Mouse (Mus musculus): ENCODE data around the gene Cbwd1.

Cbwd1 gene

DNA sequence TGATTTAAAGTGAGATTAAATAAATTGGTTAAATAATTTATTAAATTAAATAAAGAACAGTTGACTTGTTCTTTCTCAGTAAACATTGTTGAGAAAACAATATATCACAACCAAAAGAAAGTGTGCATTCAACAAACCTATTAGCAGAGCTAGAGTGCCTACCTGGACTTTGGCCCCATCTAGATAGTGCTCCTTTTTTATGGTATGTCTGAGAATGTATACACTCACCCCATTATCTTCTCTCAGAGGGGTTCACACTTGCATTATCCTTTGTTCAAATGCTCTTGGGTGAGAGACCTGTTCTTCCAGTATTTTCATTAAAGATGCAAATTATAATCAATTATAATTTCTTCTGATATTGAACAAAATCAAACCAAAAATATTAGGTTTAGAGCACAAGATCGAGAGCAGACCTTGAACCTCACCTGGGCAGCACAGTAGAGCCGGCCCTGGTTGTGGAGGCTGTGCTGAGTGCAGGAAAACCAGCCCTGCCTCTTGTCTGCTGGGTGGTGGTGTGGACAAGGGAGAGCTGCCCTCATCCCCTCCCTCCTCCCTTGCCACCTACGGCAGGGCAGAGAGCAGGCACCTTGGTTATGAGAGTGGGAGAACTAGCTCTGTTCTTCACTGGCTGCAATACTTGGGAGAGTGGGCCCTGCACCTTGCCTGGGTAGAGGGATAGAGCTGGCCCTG, 11.4 kb upstream of the Cbwd1 start:
- DNase-seq = no peak

DNA sequence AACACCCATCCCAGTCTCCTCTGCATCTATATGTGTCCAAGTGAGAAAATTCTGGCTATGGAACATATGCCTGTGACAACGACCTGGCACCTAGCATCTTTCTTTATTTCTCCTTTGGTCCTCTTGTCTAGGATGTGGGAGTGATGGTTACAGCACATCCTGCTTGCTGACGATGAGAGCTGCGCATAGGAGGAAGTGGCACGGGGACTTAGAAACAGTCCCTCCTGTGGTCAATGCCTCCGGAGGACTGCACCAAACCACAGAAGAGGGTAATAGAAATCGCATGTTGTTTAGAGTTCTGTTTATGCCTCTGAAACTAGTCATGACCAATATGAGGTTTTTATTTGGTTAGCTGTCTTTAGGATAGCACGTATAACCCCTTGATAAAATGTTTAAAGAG, 9.9 kb upstream of the Cbwd1 start:
- DNase-seq = no peak

GRCm38 (mm10) chr19:24966941-24967340, 5.5 kb upstream of the Cbwd1 start:
- no peak for DNase-seq

DNA sequence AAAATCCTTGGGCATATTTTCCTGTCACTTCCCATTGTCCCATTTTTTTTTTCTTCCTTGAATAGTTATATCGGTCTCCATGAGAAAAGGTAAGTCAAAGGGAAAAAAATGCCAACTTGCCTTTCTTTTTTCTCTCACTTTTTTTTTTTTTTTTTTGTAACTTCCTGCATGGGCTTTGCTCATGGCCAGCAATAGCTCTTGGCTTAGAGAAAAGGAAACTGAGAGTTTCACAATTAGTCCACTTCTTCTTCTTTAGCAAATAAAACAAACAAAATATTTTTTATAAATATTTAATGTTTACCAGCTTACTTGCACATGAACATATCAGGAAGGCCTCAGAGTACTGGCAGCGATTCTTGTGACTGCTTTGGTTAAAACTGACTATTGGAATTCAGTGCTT, 4.8 kb upstream of the Cbwd1 start:
- DNase-seq = no peak

- DNase-seq = no peak
Observed at GRCm38 (mm10) chr19:24958531-24958930, 2.9 kb downstream of the Cbwd1 start.

DNA sequence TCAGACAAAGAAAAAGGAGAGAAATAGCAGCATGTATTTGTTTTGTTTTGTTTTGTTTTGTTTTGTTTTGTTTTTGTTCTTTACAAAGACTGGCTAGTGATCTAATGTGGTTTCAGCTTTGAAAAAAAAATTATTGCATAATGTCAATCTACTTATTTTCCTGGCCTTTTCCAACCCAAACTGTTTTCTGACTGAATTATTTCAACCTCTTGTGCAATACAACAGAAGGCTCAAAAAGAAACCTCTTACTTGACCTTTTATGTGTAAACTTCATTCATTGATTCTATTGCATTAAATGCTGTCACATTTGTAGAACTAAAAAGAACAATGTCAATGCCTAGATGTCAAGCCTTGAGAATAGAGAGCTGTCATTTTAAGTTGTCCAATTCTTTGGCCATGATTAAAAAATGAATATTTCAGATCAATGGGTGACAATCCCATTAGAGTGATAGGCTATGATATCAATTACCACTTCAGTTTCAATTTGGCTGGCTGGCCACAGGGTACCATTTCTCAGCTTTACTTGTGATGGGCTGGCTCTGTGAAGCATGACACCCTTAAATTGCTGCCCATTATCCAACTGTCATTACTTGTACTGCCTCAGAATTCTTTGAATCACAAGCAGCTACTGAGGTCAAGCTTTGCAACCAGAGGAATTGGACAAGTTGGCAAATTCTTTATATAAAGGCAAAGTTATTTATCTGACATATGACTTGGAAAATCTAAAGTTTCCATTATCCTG, 15.7 kb downstream of the Cbwd1 start:
- DNase-seq = no peak

DNA sequence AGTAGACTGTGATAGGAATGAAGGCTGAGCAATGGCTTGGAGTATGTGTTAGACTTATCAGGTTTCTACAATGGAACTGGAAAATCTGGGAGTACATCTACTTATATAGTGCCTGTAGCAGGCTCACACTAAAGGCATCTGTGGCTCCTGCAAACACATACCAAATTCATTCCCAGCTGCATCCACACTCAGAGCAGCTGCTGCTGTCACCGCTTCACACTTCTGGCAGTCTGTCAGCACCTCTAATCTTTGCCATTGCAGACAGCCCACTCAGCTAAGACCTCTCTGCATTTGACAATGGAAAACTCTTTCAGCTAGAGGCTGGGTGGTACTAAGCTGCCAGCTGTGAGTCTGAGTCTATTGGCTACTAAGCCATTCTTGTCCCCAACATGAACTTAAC, 24.3 kb downstream of the Cbwd1 start:
- DNase-seq = no peak

- no peak for DNase-seq
Observed at GRCm38 (mm10) chr19:24929041-24929440, 32.4 kb downstream of the Cbwd1 start.

GRCm38 (mm10) chr19:24920866-24921265, 40.5 kb downstream of the Cbwd1 start:
- DNase-seq = no peak

DNA sequence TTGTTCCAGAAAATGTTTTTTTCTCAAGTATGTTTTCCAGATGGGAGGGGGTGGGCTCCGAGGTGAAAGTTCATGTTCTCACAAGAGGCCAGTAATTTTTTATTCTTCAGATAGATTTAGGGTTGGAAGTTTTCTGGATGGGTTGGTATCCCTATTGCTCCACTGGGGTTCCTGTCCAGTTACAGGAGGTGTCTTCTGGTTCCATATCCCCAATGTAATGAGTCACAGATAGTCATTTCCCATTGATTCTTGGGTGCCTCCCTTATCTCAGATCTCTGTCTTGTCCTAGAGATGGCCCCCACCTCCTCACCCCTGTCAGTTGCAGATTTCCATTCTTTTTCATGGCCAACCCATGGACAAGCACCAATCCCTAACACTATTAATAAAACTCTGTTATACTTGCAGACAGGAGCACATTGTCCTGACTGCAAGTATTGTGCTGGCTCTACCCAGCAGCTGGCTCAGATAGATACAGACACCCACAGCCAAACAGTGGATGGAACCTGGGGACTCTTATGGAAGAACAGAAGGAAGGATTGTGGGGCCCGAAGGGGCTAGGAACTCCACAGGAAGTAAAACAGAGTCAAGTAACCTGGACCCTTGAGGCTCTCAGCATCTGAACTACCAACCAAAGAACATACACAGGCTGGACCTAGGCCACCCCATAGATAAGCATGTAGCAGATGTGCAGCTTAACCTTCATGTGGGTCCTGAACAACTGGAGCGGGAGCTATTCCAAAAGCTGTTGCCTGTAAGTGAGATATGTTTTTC, 52.8 kb downstream of the Cbwd1 start:
- no peak for DNase-seq

DNA sequence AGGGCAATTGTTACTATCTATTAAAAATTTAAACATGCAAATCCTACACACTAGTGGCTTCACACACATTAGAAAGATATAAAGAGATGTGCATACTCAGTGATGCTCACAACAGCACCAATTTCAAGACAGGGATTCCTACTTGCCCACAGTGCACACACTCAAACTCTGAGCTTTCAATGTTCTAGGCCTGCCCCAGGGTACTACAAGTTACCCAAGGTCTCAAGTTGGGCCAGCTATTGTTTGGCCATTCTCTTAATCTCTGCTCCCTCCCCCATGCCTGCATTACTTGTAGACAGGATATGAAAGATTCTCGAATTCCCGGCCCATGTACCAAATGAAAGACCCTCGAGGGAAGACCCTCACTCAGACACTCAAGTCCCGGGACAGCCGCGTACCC, 53.8 kb downstream of the Cbwd1 start:
- no peak for DNase-seq

DNA sequence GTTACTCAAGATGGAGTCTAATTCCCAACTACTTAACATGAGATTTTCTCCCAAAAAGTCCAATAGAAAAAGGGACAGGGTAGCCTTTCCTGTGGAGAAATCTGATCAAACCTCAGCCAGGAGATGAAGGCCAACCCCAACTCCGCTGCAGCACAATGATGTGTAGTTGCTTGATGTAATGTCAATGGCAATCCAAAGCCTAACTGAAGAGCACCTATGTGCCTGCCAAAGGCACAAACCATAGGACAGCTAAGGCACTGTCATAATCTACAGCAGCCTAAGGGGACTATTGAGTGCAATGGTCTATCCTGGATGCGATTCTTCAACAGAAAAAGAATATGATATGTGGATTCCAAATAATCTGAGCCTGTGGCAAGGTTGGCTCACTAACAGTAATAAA, 58.6 kb downstream of the Cbwd1 start:
- no peak for DNase-seq

GRCm38 (mm10) chr19:24902256-24902655, 59.2 kb downstream of the Cbwd1 start:
- DNase-seq = no peak

GRCm38 (mm10) chr19:24901666-24902065, 59.7 kb downstream of the Cbwd1 start:
- DNase-seq = no peak

- DNase-seq = no peak
Observed at GRCm38 (mm10) chr19:24900581-24901220, 60.7 kb downstream of the Cbwd1 start, which contains the start of gene Foxd4. TSS of gene Foxd4 (minus strand) at chr19:24901197.

DNA sequence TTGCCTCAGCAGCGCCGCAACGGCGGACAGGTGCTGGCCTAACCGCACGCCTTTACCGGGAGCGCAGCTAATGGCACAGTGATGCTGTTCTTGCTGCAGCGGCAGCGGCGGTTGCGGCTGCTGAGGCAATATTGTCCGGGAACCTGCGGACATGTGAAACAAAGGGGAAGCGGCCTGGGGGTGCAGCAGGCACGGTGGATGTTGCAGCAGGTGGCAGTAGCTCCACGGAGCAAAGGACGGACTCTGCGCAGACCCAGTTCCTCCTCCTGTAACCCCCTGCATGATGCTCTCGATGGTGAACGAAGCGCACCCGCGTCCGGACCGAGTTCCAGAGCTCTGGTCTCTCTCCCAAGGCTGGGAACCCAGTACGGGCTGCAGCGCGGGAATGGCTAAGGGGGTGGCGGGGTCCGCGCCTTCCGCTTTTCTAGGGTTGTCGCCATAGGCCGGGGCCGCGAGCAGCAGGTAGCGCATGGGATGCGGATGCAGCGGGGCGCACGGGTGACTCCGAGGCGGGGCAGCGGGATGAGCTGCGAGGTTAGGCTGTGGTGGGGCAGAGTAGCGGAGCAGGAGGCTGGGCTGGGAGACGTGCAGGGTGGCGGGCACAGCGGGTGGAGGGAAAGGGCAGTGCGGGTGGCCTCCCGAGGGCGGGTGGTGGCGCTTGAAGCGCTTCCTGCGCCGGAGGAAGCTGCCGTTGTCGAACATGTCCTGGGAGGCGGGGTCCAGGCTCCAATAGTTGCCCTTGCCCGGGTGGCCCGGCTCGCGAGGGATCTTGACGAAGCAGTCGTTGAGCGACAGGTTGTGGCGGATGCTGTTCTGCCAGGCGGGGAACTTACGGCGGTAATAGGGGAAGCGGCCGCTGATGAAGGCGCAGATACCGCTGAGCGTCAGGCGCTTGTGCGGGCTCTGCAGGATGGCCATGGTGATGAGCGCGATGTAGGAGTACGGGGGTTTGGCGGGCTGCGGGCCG, 61.5 kb downstream of the Cbwd1 start:
- no peak for DNase-seq

- no peak for DNase-seq
Observed at GRCm38 (mm10) chr19:24898737-24899577, 62.5 kb downstream of the Cbwd1 start.

- no peak for DNase-seq
Observed at GRCm38 (mm10) chr19:24897896-24898736, 63.3 kb downstream of the Cbwd1 start.

- DNase-seq = no peak
Observed at GRCm38 (mm10) chr19:24897006-24897895, 64.2 kb downstream of the Cbwd1 start.
